Mouse (Mus musculus) small intestine, adult 2 months (tissue): ENCODE data around the gene Eef1akmt2. TPM values are rescaled to one million over a fixed set of nuclear protein-coding genes. Genes with fewer than 3 reads are reported as not detected.

Experiments used
- H3K27ac ChIP-seq: fragments of 200-500 bp; 2 replicates; pipeline ENCODE4 v1.5.1; 2012; ENCODE audit warnings: low read depth, low read length, control low read depth, inconsistent platforms; ENCODE audit not compliant: insufficient read depth
- H3K27me3 ChIP-seq: fragments of 200-500 bp; 2 replicates; pipeline ENCODE4 v1.6.1; 2012; ENCODE audit warnings: mild to moderate bottlenecking, moderate library complexity, low read length, inconsistent platforms; ENCODE audit not compliant: control insufficient read depth, insufficient read depth
- H3K36me3 ChIP-seq: fragments of 200-500 bp; 2 replicates; pipeline ENCODE4 v1.6.1; 2012; ENCODE audit warnings: mild to moderate bottlenecking, low read length, control low read depth, inconsistent platforms; ENCODE audit not compliant: control insufficient read depth, insufficient read depth
- H3K4me1 ChIP-seq: fragments of 200-500 bp; 2 replicates; pipeline ENCODE4 v1.6.1; 2012; ENCODE audit warnings: low read length, inconsistent platforms, mixed read lengths; ENCODE audit not compliant: control insufficient read depth, insufficient read depth, insufficient read length
- H3K4me3 ChIP-seq: fragments of 200-500 bp; 2 replicates; pipeline ENCODE4 v1.5.1; 2012; ENCODE audit warnings: low read depth, mild to moderate bottlenecking, control low read depth, inconsistent platforms, low read length, moderate library complexity
- CTCF ChIP-seq: fragments of 200-500 bp; IDR thresholded peaks from 2 replicates; pipeline ENCODE4 v1.5.1; 2012; ENCODE audit warnings: low read depth, mild to moderate bottlenecking, control low read depth, inconsistent platforms, low read length, moderate library complexity, mixed read lengths; ENCODE audit not compliant: insufficient replicate concordance, insufficient read length; ENCODE audit errors: extremely low read depth
- POLR2A ChIP-seq: fragments of 200-500 bp; IDR thresholded peaks from 2 replicates; pipeline ENCODE4 v1.6.1; 2012; ENCODE audit warnings: low read depth, mild to moderate bottlenecking, control low read depth, inconsistent platforms, low read length, moderate library complexity
- WGBS: fragments of 180-500 bp; shearing (Covaris S2); methylation state at CpG from one replicate; pipeline ENCODE4 v1.1.7; 2018; 5-methylcytosine and 5-hydroxymethylcytosine counted together
- polyA plus RNA-seq: library from polyadenylated mRNA; depleted of rRNA; stranded (reverse); fragments of >200 nt; gene quantifications from 2 replicates; pipeline ENCODE4 v1.2.3, GENCODE M21; 2012

The Eef1akmt2 gene
- polyA plus RNA-seq, 1 experiment, result 1.1 TPM

DNA sequence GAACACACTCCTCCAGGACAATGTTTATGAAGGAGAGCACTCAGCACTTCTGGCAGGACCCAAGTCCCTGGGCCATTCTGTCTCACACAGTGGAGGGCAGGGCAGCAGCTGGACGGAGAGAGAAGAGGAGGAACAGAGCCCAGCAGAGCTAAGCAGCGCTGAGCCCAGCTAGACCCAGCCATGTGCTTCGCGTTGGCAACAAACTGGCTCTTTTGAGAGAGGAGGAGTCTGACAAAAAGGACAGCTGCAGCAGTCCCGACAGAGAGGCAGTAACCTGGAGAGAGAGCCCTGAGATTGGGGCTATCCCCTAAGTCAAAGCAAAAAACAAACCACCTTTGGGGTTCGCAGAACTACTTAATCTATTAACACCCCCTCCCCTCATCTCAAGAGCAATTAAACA, 42.1 kb downstream of the Eef1akmt2 start:
- 15% methylated on average over 6 of the region's 6 CpGs for WGBS
- Histone ChIP-seq H3K4me1 (peaks cover 25% of the 10 kb centered on the region), H3K27ac (peak overlapping the region; percentile 84), H3K4me3 (0 out of 2 replicates have a peak overlapping the region, but pooled peaks have one; percentile 6), H3K36me3 (no peaks in the 10 kb centered on the region; the same call in 1 of the 2 replicates), H3K27me3 (no peaks in the 10 kb centered on the region)
- no peak for TF ChIP-seq CTCF
- TF ChIP-seq POLR2A, result no peak; the same call in 1 of the 2 replicates

DNA sequence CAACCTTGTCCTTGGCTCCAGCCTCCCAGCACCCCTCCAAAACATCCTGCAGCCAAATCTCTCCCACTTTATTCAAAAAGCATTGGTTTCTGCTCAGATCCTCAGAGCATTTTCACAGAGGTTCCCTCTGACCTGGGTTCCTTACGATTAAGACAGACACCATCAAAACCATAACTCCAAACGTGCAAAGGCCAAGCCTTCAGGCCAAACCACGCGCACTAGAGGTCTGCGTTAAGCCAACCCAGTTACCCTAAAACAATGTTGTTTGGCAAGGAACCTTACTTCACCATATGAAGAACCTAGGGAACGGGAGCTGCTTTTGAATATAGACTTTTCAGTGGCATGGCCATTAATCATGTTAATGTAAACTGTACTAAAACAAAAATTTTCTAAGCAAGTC, 42.8 kb downstream of the Eef1akmt2 start:
- H3K4me1 ChIP-seq, result peaks cover 30% of the 10 kb centered on the region
- H3K27ac ChIP-seq, result no peak overlapping the region
- no peak for TF ChIP-seq CTCF
- TF ChIP-seq POLR2A, result no peak
- no peaks in the 10 kb centered on the region; the same call in 1 of the 2 replicates for H3K36me3 ChIP-seq
- no peaks in the 10 kb centered on the region for H3K27me3 ChIP-seq
- no peak overlapping the region for H3K4me3 ChIP-seq
- 44% methylated on average over 6 of the region's 6 CpGs for WGBS

DNA sequence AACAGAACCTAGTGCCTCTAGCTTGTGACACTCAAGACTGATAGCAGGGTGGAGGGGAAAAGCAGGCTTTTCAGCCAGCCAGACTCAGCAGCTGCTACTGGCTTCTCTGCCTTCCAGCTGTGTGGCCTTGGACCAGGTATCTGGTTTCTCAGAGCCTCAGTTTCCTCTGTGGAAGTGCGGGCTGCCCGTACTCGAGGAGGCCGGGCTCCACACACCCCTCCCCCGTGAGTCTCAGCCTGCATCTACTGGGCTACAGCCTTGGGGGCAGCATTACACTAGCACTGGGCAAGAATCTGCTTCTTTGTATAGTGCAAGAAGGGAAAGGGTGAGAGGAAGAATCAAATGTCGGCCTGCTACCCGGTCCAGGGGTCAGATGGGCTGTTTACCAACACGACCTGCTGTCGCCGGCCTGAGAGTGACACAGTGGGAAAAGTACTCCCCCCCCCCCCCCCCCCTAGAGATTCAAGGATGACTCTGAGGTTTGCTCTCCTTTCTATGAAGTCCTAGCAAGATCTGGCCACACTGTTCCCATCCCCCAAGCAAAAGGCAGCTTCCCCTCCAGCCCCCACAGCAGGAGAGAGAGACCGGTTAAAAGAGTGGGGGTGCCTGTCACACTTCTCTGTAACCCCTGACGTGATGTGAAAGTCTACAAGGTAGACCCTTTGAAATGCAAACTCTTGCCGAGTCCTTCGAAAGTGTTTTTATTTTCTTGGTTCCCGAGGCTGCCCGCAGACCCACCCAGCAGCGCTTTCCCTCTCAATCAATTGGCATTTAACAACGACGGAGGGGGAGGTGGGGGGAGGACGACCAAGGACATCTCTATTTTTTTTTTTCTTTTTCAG, 43.4 kb downstream of the Eef1akmt2 start:
- TF ChIP-seq POLR2A (no peak), CTCF (no peak)
- 28% methylated on average over 20 of the region's 20 CpGs for WGBS
- H3K4me3 ChIP-seq, result no peak overlapping the region

DNA sequence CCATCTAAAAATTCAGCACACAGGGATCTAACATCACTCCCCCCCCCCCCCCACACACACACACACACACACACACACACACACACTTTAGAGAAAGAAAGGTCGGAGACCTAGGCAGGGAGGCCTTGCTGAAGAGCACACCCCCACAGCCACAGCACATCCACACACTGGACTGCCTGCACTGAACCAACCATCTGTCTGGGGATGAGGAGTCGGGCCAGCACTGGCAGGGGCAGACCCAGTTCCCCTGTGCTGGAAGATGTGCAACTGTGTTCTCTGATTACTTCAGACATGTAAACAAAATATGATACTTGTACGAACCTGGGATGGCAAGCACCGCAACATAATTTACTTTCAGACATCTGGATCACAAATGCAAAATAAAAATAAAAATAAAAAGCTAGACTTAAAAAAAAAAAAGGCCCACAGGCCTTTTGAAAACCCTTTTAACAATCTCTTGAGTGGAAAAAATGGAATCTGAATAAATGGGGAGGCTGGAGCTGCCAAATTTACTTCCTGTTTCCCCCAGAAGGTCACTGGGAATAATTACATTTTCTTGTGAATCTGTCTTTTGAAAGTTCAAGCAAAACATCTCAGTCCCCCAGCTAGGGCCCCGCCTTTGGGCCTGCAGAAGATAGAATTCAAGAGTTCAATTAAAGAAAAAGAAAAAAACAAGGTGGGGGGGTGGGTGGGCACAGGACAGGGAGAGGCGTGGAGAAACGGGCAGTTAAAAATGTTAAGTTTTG, 44.2 kb downstream of the Eef1akmt2 start:
- WGBS, result 74% methylated on average over 7 of the region's 7 CpGs
- no peak overlapping the region for H3K4me3 ChIP-seq
- 0 out of 2 replicates have a peak overlapping the region, but pooled peaks have one; percentile 18 for H3K27ac ChIP-seq
- no peaks in the 10 kb centered on the region for H3K27me3 ChIP-seq
- no peaks in the 10 kb centered on the region; the same call in 1 of the 2 replicates for H3K36me3 ChIP-seq
- peaks cover 41% of the 10 kb centered on the region for H3K4me1 ChIP-seq
- TF ChIP-seq POLR2A (no peak), CTCF (no peak)

More for the DNA sequence above, 43.4 kb downstream of the Eef1akmt2 start:
- Histone ChIP-seq H3K4me1 (peaks cover 33% of the 10 kb centered on the region), H3K36me3 (no peaks in the 10 kb centered on the region; the same call in 1 of the 2 replicates), H3K27ac (peak overlapping the region; percentile 4; the same call in 1 of the 2 replicates), H3K27me3 (no peaks in the 10 kb centered on the region)

DNA sequence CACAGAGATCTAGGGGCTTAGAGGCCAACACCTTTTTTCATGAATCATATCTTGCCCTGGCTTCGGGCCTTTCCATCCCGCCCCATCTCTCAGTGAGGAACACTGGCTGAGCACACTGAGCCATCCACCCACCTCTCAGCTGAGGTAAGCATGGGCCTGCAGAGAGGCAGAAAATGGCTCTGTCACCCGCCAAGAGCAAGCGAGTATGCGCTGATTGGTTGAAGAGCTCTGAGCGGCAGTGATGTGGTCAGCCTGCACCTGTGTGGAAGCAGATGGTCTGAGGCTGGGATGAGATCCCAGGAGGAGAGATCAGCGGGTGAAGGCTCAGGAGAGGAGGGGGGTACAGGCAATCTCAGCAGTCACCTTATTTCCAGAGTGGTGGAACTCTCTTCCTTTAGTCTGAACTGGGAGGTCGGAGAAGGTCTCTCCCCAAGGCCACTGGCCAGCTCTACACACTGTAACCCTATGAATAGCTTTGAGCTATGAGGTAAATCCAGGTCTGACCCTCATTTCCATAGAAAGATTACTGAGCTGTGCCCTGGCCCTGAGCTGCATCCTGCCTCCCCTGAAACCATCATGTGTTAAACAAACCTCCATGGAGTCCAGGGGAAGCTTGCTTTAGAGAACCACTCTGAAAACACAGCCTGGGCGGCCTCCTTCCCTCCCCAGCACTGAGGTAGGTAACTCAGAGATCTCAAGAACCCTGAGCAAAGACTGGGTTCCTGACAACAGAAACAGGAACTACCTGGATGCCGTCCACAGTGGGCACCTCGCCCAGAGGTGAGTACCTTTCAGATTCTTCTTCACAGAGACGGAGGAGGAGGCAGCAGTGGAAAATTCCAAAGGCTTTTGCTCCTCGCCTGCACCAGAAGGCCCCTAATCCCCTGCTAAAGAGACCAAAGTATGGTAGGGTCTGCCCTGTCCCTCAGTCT, 45.3 kb downstream of the Eef1akmt2 start:
- TF ChIP-seq CTCF, result no peak
- no peak for TF ChIP-seq POLR2A
- H3K4me1 ChIP-seq, result peaks cover 51% of the 10 kb centered on the region
- no peak overlapping the region for H3K4me3 ChIP-seq
- no peak overlapping the region for H3K27ac ChIP-seq
- 57% methylated on average over 13 of the region's 13 CpGs for WGBS
- H3K27me3 ChIP-seq, result no peaks in the 10 kb centered on the region
- no peaks in the 10 kb centered on the region; the same call in 1 of the 2 replicates for H3K36me3 ChIP-seq

DNA sequence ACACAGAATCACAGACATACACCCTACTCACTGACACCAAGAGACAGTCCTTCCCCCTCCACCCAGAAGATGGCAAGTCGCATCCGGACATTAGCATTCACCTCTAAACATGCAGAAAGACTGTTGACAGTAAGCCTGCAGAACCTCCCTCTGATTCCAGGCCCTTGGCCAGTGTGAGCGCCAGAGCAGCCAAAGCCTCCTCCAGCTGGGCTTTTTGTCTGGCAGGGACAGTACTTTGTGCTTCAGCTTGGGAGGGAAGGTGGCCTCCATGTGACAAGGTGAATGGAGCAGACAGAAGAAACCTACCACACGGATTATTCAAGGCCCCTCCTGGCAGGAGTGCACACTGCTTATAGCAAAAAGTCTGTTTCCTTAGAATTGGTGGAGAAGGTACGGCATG, 46.2 kb downstream of the Eef1akmt2 start:
- no peaks in the 10 kb centered on the region for H3K27me3 ChIP-seq
- no peak overlapping the region for H3K4me3 ChIP-seq
- TF ChIP-seq CTCF (no peak), POLR2A (no peak)
- no peaks in the 10 kb centered on the region; the same call in 1 of the 2 replicates for H3K36me3 ChIP-seq
- H3K4me1 ChIP-seq, result peaks cover 56% of the 10 kb centered on the region
- no peak overlapping the region for H3K27ac ChIP-seq
- 78% methylated on average over 5 of the region's 5 CpGs for WGBS
